Mouse (Mus musculus): ENCODE measurements around the gene Krtap5-2.
"Not testable (repeated sequence)": the region's sequence is repeated elsewhere in the genome, so short reads cannot be mapped to it uniquely, and the experiment has no call there.

Gene Krtap5-2

DNA sequence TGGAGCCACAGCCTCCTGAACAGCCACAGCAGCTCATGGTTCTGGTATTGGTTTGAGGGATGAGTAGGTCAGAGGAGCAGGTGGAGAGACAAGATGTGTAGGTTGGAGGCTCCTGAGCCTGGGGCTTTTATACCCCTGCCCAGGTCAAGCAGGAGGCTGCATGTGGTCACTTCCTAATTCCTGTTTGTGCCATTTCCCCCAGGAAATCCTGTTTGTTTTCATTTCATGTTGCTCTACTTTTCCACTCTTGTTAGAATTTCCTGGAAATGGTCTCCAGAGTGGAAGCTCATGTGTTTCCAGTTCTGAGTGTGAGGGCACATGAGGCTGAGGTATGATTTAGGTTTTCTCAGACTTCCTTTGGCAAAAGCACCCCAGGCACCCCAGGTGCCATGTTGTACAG is at the start of gene Krtap5-2:
Gene Krtap5-2 (minus strand): TSS at position 101 of the 400 bp plus-strand sequence.
- not testable (repeated sequence) for DNase-seq

DNA sequence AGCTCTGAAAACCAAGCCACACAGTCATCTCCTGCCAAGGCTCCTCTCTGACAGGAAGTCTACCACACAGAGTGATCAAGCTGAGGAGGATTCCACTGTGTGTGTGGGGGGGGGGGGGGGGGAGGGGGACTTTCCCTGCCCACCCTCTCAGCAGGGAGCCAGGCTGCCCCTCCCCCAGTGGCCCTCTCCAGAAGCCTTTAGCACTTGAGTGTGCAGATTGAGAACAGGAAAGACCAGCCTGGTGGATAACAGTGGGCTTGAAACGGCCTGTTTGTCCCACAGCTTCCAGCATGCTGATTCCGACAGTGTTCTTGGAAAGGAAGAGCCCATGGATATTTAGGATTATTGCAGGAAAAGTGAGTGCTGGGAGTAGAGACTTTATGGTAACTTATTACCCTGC is 48.7 kb upstream of the Krtap5-2 start:
- peak; percentile 4 for DNase-seq

DNA sequence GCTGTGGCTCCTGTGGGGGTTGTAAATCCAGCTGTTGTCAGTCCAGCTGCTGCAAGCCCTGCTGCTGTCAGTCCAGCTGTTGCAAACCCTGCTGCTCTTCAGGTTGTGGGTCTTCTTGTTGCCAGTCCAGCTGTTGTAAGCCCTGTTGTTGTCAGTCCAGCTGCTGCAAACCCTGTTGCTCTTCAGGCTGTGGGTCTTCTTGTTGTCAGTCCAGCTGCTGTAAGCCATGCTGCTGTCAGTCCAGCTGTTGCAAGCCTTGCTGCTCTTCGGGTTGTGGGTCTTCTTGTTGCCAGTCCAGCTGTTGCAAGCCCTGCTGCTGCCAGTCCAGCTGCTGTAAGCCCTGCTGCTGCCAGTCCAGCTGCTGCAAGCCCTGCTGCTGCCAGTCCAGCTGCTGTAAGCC is 36.3 kb upstream of the Krtap5-2 start:
- DNase-seq, result not testable (repeated sequence)

DNA sequence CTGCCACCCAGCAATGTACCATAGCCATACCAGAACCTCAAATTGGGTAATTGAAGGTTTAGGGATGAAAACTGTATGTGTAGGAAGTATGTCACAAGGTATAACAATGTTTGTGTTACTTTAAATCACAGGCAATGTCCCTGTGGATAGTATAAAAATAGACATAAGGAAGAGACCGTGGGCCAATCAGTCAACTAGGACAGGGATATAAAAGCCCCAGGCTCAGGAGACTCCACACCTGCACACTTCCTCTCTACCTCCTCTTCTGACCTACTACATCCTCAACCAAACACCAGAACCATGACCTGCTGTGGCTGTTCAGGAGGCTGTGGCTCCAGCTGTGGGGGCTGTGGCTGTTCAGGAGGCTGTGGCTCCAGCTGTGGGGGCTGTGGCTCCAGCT is 35.8 kb upstream of the Krtap5-2 start, which contains the start of gene Gm7579:
Gene Gm7579 (plus strand): TSS at position 301 of the 400 bp plus-strand sequence.
- no peak for DNase-seq

DNA sequence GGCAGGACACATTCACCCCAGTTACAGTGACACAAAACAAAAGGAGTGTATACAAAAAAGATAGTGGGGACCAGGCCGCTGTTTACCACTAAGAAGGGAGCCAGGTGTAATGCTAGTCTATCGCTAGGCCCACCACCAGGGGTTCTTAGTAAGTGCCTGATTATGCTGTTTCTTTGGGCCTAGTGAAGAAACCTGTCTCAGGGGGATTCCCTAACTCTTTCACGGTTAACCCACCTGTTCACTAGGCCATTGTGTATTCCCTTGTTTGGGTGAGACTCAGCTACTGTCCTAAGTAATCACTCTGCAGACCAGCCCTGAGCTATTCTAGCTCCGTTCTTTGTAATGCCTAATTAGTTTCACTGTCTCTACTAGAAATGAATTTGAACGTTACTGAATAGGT is 31.1 kb upstream of the Krtap5-2 start:
- not testable (repeated sequence) for DNase-seq

DNA sequence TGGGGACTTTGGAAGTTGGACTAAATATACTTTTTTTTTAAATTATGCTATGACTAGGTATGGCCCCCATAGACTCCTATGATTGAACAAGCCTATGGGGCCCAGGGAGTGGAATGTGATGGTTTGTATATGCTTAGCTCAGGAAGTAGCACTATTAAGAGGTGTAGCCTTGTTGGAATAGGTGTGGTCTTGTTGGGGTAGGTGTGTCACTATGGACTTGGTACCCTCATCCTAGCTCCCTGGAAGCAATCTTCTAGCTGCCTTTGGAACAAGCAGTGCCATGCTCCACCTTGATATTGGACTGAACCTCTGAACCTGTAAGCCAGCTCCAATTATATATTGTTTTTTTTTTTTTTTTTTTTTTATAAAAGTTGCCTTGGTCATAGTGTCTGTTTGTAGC is 29.7 kb upstream of the Krtap5-2 start:
- no peak for DNase-seq

DNA sequence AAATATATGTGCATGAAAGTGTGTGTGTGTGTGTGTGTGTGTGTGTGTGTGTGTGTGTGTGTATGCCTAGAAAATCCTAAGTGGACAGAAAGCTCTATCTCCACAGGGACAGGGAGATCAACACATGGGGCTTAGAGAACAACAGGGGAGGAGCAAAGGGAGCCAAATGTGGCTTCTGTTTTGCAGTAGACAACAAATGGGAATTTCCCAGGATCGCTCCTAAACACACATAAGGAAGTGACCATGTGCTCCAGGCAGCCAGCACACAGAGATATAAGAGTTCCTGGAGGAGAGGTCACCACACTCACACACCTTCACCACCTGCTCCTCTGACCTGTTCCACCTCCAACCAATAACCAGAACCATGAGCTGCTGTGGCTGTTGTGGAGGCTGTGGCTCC is 25.3 kb upstream of the Krtap5-2 start, which contains the start of gene Krtap5-3:
Gene Krtap5-3 (plus strand): TSS at position 301 of the 400 bp plus-strand sequence.
- DNase-seq, result no peak

DNA sequence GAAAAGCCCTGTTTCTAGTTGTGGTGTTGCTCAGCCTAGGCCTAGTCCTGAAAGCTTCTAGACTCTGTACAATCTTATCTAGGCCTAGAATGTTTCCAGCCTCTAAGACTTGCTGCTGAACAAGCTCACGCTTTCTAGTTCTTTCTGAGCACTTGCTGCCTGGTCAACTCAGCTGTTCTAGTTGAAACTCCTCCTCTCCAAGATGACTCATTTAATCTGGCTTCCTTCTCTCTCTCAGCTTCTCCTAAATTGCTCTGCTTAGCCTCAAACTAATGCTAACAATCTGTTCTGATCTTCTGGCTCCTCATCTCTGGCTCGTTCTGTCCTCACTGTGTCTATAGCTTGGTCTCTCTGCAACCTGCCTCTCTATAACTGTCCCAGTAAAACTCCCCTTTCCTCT is 22.9 kb upstream of the Krtap5-2 start:
- no peak for DNase-seq

DNA sequence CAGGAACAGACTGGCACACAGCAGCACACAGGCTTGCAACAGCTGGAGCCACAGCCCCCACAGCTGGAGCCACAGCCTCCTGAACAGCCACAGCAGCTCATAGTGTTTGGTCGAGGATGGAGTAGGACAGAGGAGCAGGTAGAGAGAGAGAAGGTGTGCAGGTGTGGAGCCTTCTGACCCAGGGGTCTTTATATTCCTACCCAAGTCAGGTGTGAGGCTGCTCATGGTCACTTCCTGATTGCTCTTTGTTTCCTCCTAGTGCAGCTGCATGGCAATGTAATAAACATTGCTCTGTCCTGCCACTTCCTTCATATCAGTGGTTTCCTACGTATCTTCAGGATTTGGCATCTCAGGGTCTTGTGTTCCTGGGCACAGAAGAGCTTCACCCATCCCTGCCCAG is 14.5 kb upstream of the Krtap5-2 start, which contains the start of gene Gm10153:
Gene Gm10153 (minus strand): TSS at position 101 of the 400 bp plus-strand sequence.
- no peak for DNase-seq

DNA sequence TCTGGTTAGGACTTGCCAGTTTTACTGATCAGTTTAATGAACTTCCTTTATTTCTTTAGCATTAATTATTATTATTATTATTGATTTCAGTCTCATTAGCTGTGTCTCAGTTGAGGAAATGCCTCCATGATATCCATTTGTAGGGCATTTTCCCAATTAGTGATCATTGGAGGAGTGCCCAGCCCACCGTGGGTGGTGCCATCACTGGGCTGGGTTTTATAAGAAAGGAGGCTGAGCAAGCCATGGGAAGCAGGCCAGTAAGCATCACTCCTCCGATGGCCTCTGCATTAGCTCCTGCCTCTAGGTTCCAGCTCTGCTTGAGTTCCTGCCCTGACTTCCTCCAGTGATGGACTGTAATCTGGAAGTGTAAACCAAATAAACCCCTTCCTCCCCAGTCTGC is 12.4 kb upstream of the Krtap5-2 start:
- no peak for DNase-seq

DNA sequence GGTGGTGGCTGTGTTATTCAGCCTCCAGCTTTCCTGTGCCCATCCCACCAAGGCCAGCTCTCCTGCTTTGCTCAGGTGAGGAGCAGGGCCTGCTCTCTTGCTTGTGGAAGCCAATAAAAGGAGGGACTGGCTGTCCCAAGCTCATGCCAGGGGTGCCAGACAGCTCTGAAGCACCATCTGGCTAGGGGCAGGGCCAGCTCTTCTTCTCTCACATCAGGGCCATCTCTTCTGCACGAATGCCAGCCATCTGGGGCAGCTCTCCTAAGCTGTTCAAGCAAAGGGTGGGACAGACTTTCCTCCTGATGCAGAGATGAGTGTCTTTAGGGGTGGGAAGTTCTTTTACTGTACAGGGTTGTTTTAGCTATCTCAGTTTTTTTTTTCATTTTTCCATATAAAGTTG is 5.2 kb upstream of the Krtap5-2 start:
- DNase-seq, result no peak

DNA sequence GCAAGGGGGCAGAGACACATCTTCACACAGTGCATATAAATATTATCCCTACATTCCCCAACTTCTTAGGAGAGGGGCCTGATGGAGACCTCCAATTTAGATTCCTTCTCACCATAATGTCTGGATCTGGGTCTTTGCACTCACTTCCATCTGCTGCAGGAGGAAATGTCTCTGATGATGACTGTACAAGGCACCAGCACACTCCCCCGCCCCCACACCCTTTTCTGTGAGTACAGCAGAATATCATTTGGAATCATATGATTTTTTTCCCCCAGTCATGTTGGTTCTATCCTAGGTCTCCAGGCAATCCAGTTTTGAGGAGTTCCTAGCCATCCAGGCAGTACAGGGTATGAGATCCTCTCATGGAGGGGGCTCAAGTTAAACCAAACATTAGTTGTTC is 2.9 kb upstream of the Krtap5-2 start:
- no peak for DNase-seq

DNA sequence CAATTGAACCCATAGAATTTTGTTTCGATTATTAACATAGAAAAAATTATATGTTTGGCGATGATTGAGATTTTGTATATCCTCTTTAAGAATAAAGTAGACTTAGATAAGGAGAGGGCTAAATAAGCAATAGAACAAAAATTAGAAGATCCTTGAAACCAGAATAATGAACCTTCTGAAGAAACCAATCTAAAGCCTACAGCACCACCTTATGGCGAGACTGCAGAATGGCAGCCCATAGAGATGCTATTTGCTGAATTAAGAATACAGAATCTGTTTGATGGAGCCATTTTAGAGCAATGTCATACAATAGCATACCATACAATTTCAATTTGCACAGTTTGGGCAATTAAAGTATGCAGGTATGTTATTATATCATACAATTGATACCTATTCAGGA is 6.0 kb downstream of the Krtap5-2 start:
- no peak for DNase-seq

DNA sequence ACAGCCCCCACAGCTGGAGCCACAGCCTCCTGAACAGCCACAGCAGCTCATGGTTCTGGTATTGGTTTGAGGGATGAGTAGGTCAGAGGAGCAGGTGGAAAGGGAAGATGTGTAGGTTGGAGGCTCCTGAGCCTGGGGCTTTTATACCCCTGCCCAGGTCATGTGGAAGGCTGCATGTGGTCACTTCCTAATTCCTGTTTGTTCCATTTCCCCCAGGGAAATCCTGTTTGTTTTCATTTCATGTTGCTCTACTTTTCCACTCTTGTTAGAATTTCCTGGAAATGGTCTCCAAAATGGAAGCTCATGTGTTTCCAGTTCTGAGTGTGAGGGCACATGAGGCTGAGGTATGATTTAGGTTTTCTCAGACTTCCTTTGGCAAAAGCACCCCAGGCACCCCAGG is 10.2 kb downstream of the Krtap5-2 start, which contains the start of gene Gm4553:
Gene Gm4553 (minus strand): TSS at position 101 of the 400 bp plus-strand sequence.
- DNase-seq, result not testable (repeated sequence)

DNA sequence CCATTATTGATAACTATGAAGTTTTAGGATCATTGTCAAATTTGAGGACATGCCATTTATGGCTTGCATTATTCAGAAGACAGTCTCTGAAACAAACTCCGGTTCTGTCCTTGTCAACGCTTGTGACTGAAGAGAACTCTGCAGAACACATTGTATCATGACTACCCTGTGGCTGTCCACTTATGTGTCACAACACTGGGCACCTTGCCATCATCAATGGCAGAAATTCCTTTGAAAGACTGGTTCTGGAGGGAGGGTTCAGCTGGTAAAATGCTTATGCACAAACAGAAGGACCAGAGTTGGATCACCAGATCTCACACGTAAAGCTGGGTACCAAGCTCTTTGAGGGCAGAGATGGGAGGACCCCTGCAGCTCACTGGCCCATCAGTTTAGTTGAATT is 16.4 kb downstream of the Krtap5-2 start:
- DNase-seq, result no peak

DNA sequence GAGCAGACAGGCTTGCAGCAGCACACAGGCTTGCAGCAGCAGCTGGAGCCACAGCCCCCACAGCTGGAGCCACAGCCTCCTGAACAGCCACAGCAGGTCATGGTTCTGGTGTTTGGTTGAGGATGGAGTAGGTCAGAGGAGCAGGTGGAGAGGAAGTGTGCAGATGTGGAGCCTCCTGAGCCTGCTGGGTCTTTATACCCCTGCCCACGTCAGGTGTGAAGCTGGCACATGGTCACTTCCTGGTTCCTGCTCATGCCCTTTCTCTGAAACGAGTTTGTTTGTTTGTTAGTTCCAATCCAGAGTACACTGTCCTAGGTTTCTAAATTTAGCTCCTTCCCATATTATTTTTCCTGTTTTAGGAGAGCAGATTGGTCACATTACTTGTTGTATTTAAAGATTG is 18.8 kb downstream of the Krtap5-2 start, which contains the start of gene Gm29735:
Gene Gm29735 (minus strand): TSS at position 101 of the 400 bp plus-strand sequence.
- DNase-seq, result not testable (repeated sequence)

DNA sequence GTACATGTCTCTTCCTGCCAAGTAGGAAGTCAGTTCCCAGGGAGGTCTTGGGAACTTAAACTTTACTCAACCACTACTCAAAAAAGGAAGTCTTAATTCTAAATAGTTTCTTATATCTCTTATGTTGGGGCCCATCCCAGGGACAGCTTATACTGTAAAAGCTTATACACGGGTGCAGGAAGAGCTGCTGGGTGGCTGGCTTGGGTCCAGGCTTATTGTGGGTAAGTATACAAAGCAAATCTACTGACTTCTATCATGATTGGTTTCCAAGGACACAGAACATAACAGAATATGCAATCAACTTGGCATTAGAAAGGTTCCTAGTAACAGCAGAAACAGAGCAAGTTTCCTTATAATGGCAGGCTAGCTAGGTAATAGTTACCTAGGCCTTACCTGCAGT is 20.5 kb downstream of the Krtap5-2 start:
- DNase-seq, result no peak

DNA sequence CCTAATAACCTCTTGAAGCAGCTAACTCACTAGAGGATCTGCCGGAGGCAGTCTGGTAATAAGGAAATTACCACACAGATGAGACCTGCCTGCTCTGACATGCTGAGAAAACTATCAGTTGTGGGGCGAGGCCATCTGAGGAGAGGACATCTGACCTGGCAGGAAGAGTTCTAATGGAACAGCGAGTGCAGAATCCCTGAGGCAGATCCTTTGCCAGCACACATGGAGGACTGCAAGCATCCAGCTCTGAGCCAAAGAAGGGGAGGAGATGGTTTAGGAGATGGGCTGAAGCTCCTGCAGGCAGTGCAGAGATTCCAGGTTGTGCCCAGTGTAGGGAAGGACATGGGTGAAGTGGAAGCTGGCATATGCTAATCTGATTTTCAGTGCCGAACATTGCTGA is 23.6 kb downstream of the Krtap5-2 start:
- no peak for DNase-seq

DNA sequence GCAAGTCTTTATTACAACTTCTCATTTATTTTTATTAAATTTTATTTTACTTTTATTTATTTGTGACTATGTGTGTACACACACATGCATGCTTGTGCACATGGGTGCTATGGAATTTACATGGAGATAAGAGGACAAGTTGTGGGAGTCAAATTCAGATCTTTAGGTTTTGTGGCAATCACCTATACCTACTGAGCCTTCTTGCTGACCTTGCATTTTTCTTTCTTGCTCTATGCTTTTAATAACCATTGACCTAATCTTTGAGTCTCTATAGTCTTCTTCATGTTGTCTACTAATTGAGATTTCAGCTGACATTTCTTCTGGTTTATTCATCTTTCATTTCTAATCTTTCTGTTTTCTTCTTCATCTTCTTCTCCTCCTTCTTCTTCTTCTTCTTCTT is 27.2 kb downstream of the Krtap5-2 start:
- no peak for DNase-seq

DNA sequence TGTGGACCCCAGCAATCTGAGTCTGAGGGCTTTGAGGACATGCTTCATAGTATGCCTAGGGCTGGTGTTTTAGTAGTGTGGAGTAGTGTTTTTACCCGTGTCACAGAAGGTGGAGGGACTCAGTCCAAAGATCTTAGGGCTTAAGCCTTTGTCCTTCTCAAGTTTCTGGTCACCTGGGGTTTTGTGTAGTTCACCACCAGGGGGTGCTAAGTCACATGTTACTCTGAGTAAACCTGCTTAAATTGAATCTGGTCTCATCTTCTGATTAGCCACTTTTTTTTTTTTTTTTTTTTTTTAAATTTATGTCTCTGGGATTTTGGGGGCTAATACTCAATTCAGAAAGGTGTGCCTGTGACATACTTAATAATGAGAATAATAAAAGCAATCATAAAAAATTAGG is 29.8 kb downstream of the Krtap5-2 start:
- peak; percentile 41 for DNase-seq

DNA sequence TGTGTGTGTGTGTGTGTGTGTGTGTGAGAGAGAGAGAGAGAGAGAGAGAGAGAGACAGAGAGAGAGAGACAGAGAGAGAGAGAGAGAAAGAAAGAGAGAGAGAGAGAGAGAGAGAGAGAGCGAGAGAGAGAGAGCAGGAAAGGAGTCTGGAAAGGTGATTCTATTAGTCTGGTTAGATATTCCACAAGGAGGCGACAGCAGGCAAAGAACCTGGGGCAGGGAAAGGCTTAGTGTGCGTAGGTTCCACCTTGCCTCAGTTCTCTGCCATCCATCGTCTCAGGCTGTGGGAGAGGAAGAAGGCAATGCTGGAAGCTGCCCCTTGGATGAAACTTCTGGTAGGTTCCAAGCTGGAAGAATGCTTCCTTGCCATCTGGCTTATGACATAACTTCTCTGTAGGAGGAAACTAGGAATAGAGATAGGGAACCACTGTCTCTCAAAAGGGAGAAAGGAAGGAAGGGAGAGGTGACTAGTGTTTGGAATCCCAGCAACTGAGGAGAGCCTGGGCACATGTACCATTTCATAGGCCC is 30.3 kb downstream of the Krtap5-2 start:
- no peak for DNase-seq

DNA sequence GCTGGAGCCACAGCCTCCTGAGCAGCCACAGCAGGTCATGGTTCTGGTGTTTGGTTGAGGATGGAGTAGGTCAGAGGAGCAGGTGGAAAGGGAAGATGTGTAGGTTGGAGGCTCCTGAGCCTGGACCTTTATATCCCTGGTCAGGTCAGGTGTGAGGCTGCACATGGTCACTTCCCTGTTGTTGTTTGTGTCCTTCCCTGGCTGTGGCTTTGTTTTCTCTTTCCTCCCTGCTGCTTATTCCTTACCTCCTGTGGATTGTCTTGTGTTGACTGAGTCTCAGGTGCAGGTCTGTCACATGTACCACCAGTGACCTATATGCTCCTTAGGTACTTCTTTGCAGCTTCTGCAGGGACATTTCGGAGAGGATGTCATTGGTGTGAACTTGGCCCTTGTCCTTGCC is 31.3 kb downstream of the Krtap5-2 start, which contains the start of gene Gm45337:
Gene Gm45337 (minus strand): TSS at position 101 of the 400 bp plus-strand sequence.
- DNase-seq, result no peak

DNA sequence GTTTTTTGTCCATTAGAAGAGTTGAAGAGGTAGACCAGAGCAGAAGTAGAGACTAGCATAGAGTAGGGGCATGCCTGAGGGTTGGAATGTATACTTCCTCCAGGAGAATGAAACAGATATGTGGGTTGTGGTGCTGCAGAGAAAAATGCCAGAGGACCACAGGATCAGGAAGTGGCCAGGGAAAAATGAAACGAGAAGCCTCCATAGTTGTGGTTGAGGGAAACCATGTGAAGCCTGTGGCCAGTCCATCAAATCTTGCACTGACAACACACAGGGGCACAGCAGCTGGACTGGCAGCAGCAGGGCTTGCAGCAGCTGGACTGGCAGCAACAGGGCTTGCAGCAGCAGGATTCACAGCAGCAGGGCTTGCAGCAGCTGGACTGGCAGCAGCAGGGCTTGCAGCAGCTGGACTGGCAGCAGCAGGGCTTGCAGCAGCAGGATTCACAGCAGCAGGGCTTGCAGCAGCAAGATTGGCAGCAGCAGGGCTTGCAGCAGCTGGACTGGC is 32.2 kb downstream of the Krtap5-2 start:
- DNase-seq, result not testable (repeated sequence)

DNA sequence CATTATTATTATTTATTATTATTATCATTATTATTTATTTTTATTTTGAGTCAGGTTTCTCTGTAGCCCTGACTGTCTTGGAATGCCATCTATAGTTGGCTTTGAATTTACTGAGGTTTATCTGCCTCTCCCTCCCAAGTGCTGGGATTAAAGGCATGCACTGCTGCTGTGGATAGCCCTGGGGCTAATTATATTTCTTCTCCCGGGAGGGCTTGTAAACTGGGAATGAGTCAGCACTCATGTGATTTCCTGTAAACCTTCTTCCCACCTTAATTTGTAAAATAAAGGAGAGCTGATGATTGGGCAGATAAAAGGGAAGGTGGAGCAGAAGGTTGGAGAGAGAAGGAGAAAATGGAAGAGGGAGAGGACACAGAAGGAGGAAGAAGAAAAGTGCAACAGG is 35.1 kb downstream of the Krtap5-2 start:
- DNase-seq, result no peak

DNA sequence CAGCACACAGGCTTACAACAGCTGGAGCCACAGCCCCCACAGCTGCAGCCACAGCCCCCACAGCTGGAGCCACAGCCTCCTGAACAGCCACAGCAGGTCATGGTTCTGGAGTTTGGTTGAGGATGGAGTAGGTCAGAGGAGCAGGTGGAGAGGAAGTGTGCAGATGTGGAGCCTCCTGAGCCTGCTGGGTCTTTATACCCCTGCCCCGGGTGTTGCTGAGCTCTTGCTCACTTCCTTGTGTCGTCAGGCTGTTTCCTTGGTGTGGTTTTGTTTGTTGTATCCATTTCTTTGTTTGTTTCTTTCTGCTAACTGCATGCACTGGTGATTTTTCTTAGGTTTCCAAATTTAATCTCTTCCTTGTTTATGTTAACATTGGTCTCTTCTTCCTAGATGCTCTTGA is 39.9 kb downstream of the Krtap5-2 start, which contains the start of gene Gm39115:
Gene Gm39115 (minus strand): TSS at position 101 of the 400 bp plus-strand sequence.
- not testable (repeated sequence) for DNase-seq

Measured in liver (tissue).